Mouse (Mus musculus) olfactory bulb, adult 2 months (tissue): ENCODE results near the gene Rab6b. TPM values are rescaled to one million over a fixed set of nuclear protein-coding genes. Genes with fewer than 3 reads are reported as not detected.
A peak's percentile ranks its signal among the peaks of the same experiment; 100 is the strongest.

Experiments
- H3K27ac ChIP-seq: fragments of 200-500 bp; 2 replicates; pipeline ENCODE4 v1.5.1; 2012; ENCODE audit warnings: low read depth, low read length; ENCODE audit not compliant: insufficient read depth
- H3K4me1 ChIP-seq: fragments of 200-500 bp; 2 replicates; pipeline ENCODE4 v1.6.1; 2012; ENCODE audit warnings: low read length; ENCODE audit not compliant: control insufficient read depth, insufficient read depth
- H3K4me3 ChIP-seq: fragments of 200-500 bp; 2 replicates; pipeline ENCODE4 v1.5.1; 2012; ENCODE audit warnings: mild to moderate bottlenecking, low read depth, low read length, moderate library complexity; ENCODE audit not compliant: insufficient read depth
- CTCF ChIP-seq: fragments of 200-500 bp; IDR thresholded peaks from 2 replicates; pipeline ENCODE4 v1.5.1; 2012; ENCODE audit warnings: low read depth, mild to moderate bottlenecking, low read length, moderate library complexity; ENCODE audit not compliant: insufficient read depth
- POLR2A ChIP-seq: fragments of 200-500 bp; IDR thresholded peaks from 2 replicates; pipeline ENCODE4 v1.6.1; 2012; ENCODE audit warnings: mild to moderate bottlenecking, low read depth, low read length, moderate library complexity; ENCODE audit not compliant: insufficient read depth
- WGBS: fragments of 180-500 bp; shearing (Covaris S2); methylation state at CpG from one replicate; pipeline ENCODE4 v1.1.7; 2018; 5-methylcytosine and 5-hydroxymethylcytosine counted together
- polyA plus RNA-seq: library from polyadenylated mRNA; stranded (reverse); fragments of >200 nt; gene quantifications from 2 replicates; pipeline ENCODE4 v1.2.4, GENCODE M21; 2012; ENCODE audit warnings: low replicate concordance; ENCODE audit not compliant: missing spikeins, insufficient read depth, insufficient read length

Gene Rab6b
- polyA plus RNA-seq, 1 experiment, result 448 TPM

DNA sequence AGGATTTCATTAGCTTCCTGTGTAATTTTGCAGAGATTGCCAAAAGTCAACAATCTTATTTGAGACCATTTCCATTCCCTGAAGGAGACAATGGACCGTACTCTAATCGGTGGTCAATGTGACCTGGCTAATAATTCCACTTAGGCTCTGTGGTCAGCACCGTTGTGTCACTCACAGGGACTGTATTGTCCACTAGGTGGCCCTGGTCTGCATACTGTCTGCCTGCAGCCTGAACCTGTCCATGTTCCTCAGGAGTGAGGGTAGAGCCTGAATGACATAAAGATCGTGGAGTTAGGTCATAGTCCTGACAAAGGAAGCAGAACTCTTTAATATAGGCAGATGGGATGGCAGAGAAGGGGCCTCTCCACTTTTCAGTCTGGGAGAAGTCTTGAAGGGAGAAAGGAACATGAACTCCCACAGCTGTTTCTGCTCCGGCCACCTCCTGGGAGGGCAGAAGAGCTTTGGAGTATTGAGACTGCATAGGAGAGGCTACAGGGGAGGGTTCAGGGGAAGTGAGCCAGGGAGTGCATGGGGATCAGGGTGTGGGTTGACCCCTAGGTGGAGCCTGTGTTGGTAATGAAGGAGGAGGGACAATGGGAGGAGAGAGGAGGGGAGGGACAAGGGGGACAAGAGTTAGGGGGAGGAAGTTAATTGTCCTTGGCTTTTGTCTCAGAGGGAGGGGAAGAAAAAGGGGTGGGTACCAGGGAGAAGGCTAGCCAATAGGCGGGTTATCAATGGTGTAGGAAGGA lies 63.4 kb downstream of the Rab6b start:
- Histone ChIP-seq H3K4me1 (peaks cover 7% of the 10 kb centered on the region; the same call in 1 of the 2 replicates), H3K4me3 (no peak overlapping the region), H3K27ac (no peak overlapping the region)
- no peak for TF ChIP-seq POLR2A
- no peak for TF ChIP-seq CTCF
- WGBS, result 65% methylated on average over 6 of the region's 6 CpGs

GRCm38 (mm10) chr9:103175692-103176091 lies 64.1 kb downstream of the Rab6b start:
- no peak for TF ChIP-seq POLR2A
- TF ChIP-seq CTCF, result no peak
- 93% methylated on average over 7 of the region's 7 CpGs for WGBS
- Histone ChIP-seq H3K4me3 (no peak overlapping the region), H3K27ac (no peak overlapping the region), H3K4me1 (peaks cover 13% of the 10 kb centered on the region)

- no peak for TF ChIP-seq POLR2A
- H3K27ac ChIP-seq, result no peak overlapping the region
- WGBS, result 42% methylated on average over 3 of the region's 3 CpGs
- H3K4me1 ChIP-seq, result peaks cover 29% of the 10 kb centered on the region
- no peak overlapping the region for H3K4me3 ChIP-seq
These were observed 68.7 kb downstream of the Rab6b start for GRCm38 (mm10) chr9:103180303-103180702.

DNA sequence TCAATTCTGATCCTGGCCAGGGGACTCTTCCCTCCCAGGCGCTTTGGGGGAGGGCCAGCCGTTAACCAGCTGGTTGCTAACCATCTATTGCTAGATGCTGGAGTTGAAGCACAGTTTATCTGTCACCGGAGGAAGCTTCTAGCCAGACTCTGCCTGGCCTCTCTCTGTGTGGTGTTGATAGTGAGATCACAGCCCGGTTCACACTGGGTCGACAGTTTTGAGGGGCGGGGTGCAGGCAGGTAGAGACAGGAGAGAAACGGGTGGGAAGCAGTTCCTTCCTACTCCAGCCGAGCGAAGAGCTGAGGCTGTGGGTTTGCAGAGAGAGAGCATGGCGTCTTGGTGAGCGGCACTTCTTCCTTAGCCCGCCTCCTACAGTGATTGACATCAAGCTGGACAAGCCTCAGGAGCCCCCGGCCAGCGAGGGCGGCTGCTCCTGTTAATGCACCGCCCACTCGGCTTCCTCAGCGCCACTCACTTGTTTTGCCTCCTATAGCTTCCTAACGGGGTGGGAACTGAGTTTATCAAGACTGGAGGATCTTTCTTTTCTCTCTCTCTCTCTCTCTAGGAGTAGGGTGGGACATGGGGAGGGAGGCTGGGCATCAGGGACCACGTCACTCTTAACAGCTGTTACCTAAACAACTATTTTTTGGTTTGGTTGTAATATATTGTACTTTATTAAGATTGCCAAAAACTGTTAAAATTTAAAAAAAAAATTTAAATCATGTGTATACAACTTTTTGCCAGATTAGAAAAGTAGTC lies 69.4 kb downstream of the Rab6b start:
- H3K4me3 ChIP-seq, result peak overlapping the region; percentile 22
- TF ChIP-seq POLR2A, result no peak
- TF ChIP-seq CTCF, result no peak
- peaks cover 29% of the 10 kb centered on the region for H3K4me1 ChIP-seq
- no peak overlapping the region for H3K27ac ChIP-seq
- 9% methylated on average over 20 of the region's 20 CpGs for WGBS

- Histone ChIP-seq H3K4me1 (peaks cover 29% of the 10 kb centered on the region), H3K4me3 (no peak overlapping the region), H3K27ac (no peak overlapping the region)
- TF ChIP-seq CTCF (no peak), POLR2A (no peak)
- WGBS, result 69% methylated on average over 8 of the region's 8 CpGs
These were observed 70.3 kb downstream of the Rab6b start for GRCm38 (mm10) chr9:103181886-103182285.

GRCm38 (mm10) chr9:103184855-103185254 lies 73.3 kb downstream of the Rab6b start:
- WGBS, result 52% methylated on average over 4 of the region's 4 CpGs
- TF ChIP-seq CTCF (no peak), POLR2A (no peak)
- H3K27ac ChIP-seq, result no peak overlapping the region

DNA sequence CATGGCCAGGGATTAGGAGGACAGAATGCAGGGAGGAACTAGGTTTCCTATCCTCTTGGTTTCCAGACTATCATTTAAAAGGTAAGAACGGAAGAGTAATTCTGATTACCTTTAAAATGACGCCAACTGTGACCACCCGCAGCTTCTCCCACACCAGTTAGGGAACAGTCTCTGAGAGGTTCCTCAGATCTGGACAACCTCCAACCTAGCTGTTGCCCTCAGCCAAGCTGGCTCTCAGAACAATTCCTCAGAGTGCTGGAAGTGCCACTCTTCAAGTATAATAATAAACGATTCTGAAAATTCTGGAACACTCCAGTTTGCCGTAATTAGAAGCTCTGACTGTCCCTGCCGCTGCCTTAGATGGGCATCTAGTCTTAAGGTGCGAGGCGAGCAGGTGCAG lies 74.4 kb downstream of the Rab6b start:
- 58% methylated on average over 8 of the region's 8 CpGs for WGBS
- no peak overlapping the region for H3K27ac ChIP-seq
- H3K4me3 ChIP-seq, result no peak overlapping the region
- TF ChIP-seq CTCF, result no peak
- TF ChIP-seq POLR2A, result no peak
- H3K4me1 ChIP-seq, result peaks cover 14% of the 10 kb centered on the region

More at GRCm38 (mm10) chr9:103184855-103185254, 73.3 kb downstream of the Rab6b start:
- H3K4me3 ChIP-seq, result no peak overlapping the region
- peaks cover 23% of the 10 kb centered on the region for H3K4me1 ChIP-seq

DNA sequence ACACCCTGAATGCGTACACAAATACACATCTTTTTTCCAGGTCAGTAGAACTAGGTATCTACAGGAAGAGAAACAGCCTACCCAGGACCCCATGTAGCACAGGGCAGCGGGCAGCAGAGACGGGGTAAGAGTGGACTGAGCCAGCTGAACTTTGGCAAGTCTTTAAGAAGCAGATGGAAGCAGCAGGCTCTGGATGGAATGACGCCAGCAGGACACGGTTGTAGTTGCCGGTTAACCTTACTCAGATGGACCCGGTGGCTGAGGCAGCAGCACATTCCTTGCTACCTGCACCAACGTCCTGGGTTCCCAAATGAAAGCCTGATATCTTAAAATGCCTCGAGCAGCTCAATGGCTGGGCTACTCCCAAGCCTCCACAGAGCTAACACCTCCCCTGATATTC lies 75.2 kb downstream of the Rab6b start:
- Histone ChIP-seq H3K27ac (no peak overlapping the region), H3K4me1 (peaks cover 9% of the 10 kb centered on the region), H3K4me3 (no peak overlapping the region)
- TF ChIP-seq CTCF (no peak), POLR2A (no peak)
- WGBS, result 50% methylated on average over 9 of the region's 9 CpGs

DNA sequence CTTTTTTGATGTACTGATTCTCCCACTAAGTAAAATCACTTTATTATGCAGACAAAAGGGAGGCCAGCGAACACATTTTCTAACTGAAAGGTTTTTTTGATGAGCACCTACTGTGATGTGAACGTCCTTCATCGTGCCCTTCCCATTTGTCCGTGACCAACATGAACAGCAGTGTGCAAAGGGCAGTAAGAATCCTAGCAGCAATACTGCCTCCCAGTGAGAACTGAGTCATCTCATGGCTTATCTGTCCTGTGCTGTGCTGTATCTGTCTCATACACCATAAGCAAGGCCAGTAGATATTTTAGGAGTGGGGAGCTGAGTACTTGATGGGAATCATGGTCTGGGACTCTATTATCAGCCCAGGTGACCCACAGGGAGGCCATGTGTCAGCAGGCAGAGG lies 76.8 kb downstream of the Rab6b start:
- TF ChIP-seq CTCF (no peak), POLR2A (no peak)
- no peak overlapping the region for H3K27ac ChIP-seq
- 0 out of 2 replicates have a peak, but pooled peaks cover 3% of the 10 kb centered on the region for H3K4me1 ChIP-seq
- no peak overlapping the region for H3K4me3 ChIP-seq
- WGBS, result 81% methylated on average over 4 of the region's 4 CpGs
